7 mouse cellular contexts compared by ENCODE assay signal in genomic region chr11:75402271-75402690, GRCm38 (mm10). TPM values are rescaled to one million over a fixed set of nuclear protein-coding genes. Genes with fewer than 3 reads are reported as not detected.
DNase-seq lines count a peak whose midpoint lies in the region; ATAC-seq and TF ChIP-seq lines count a peak whose summit lies in the region.

No protein-coding gene starts in this region.

- no peak for ATAC-seq in heart, embryonic 11.5 days (replicated peaks; ENCODE audit: insufficient number of reproducible peaks, low FRiP score, low TSS enrichment)
- ATAC-seq in kidney, postnatal 0 days (replicated peaks; ENCODE audit: low FRiP score, low read depth): peak; percentile 82; the same call in 1 of the 2 replicates
- peak; percentile 67 for ATAC-seq in liver, embryonic 16.5 days (ENCODE audit: low read depth)

- DNase-seq in B cell, adult 2 months: peak; percentile 38 to 39
- DNase-seq in ES-CJ7 (ENCODE audit: low read depth, low spot score): peak; percentile 58
- DNase-seq in kidney, postnatal 0 days (ENCODE audit: low spot score): peak; percentile 85

- peaks cover 8% of the 10 kb centered on the region for H3K4me1 ChIP-seq in cortical plate, adult 2 months (ENCODE audit: control insufficient read depth, insufficient read depth, low read length)
- H3K4me1 ChIP-seq in heart, embryonic 11.5 days (ENCODE audit: control insufficient read depth, insufficient read depth, low read length): peaks cover 12% of the 10 kb centered on the region
- no peaks in the 10 kb centered on the region for H3K4me1 ChIP-seq in kidney, postnatal 0 days (replicated peaks; ENCODE audit: insufficient read depth, low read length)
- no peaks in the 10 kb centered on the region; the same call in 1 of the 2 replicates for H3K4me1 ChIP-seq in liver, embryonic 16.5 days (ENCODE audit: control insufficient read depth, low read depth, low read length)
- H3K4me1 ChIP-seq in olfactory bulb, adult 2 months (ENCODE audit: control insufficient read depth, insufficient read depth, low read length): peaks cover 15% of the 10 kb centered on the region

- no peaks in the 10 kb centered on the region for H3K9me3 ChIP-seq in heart, embryonic 11.5 days (replicated peaks; ENCODE audit: control insufficient read depth, low read length)
- no peaks in the 10 kb centered on the region for H3K9me3 ChIP-seq in kidney, postnatal 0 days (replicated peaks; ENCODE audit: low read length)
- H3K9me3 ChIP-seq in liver, embryonic 16.5 days (replicated peaks; ENCODE audit: control insufficient read depth, low read length): no peaks in the 10 kb centered on the region

- no peak overlapping the region for H3K4me3 ChIP-seq in cortical plate, adult 2 months (ENCODE audit: insufficient read depth, low read length)
- H3K4me3 ChIP-seq in heart, embryonic 11.5 days (ENCODE audit: low read depth, low read length): no peak overlapping the region
- H3K4me3 ChIP-seq in kidney, postnatal 0 days (replicated peaks; ENCODE audit: low read depth, low read length): no peak overlapping the region
- H3K4me3 ChIP-seq in liver, embryonic 16.5 days (ENCODE audit: low read depth, low read length): no peak overlapping the region
- no peak overlapping the region for H3K4me3 ChIP-seq in olfactory bulb, adult 2 months (ENCODE audit: insufficient read depth, low read depth, low read length)

- no peaks in the 10 kb centered on the region; the same call in 1 of the 2 replicates for H3K36me3 ChIP-seq in heart, embryonic 11.5 days (ENCODE audit: control insufficient read depth, insufficient read depth, low read length)
- no peaks in the 10 kb centered on the region for H3K36me3 ChIP-seq in kidney, postnatal 0 days (ENCODE audit: insufficient read depth, low read length)
- no peaks in the 10 kb centered on the region for H3K36me3 ChIP-seq in liver, embryonic 16.5 days (ENCODE audit: control insufficient read depth, insufficient read depth)

- peak overlapping the region; percentile 56; the same call in 1 of the 2 replicates for H3K9ac ChIP-seq in heart, embryonic 11.5 days (ENCODE audit: low read depth, low read length)
- H3K9ac ChIP-seq in kidney, postnatal 0 days (ENCODE audit: low read depth, low read length): no peak overlapping the region
- H3K9ac ChIP-seq in liver, embryonic 16.5 days (ENCODE audit: low read depth, low read length): no peak overlapping the region

- H3K27ac ChIP-seq in cortical plate, adult 2 months (ENCODE audit: insufficient read depth, low read length): no peak overlapping the region
- peak overlapping the region; percentile 62; the same call in 1 of the 2 replicates for H3K27ac ChIP-seq in heart, embryonic 11.5 days (ENCODE audit: low read depth, low read length)
- peak overlapping the region; percentile 44; the same call in 1 of the 2 replicates for H3K27ac ChIP-seq in kidney, postnatal 0 days
- H3K27ac ChIP-seq in liver, embryonic 16.5 days (ENCODE audit: low read length): no peak overlapping the region
- peak overlapping the region; percentile 69 for H3K27ac ChIP-seq in olfactory bulb, adult 2 months (ENCODE audit: insufficient read depth, low read depth, low read length)

- H3K4me2 ChIP-seq in heart, embryonic 11.5 days: no peak overlapping the region
- H3K4me2 ChIP-seq in kidney, postnatal 0 days (ENCODE audit: low read length): no peak overlapping the region
- H3K4me2 ChIP-seq in liver, embryonic 16.5 days (ENCODE audit: low read depth, low read length): no peak overlapping the region

- H3K27me3 ChIP-seq in heart, embryonic 11.5 days (ENCODE audit: control insufficient read depth, insufficient read depth, low read length): no peaks in the 10 kb centered on the region
- no peaks in the 10 kb centered on the region for H3K27me3 ChIP-seq in kidney, postnatal 0 days (ENCODE audit: insufficient read depth, low read length)
- no peaks in the 10 kb centered on the region for H3K27me3 ChIP-seq in liver, embryonic 16.5 days (ENCODE audit: control insufficient read depth, insufficient read depth, low read depth, low read length)

- 44% methylated on average over 5 of the region's 5 CpGs for WGBS in heart, embryonic 11.5 days (ENCODE audit: insufficient replicate concordance)
- 61% methylated on average over 5 of the region's 5 CpGs for WGBS in kidney, postnatal 0 days
- whole genome bisulfite sequencing in liver, embryonic 16.5 days (ENCODE audit: insufficient replicate concordance): 56% methylated on average over 5 of the region's 5 CpGs
- WGBS in olfactory bulb, adult 2 months: 38% methylated on average over 5 of the region's 5 CpGs

- peak; percentile 77 for TF ChIP-seq CTCF in cortical plate, adult 2 months (IDR thresholded peaks at IDR 0.05; ENCODE audit: extremely low read depth, insufficient read depth, low read length)
- peak; percentile 81 for TF ChIP-seq CTCF in kidney, postnatal 0 days (IDR thresholded peaks at IDR 0.05; ENCODE audit: low read depth)
- TF ChIP-seq CTCF in olfactory bulb, adult 2 months (IDR thresholded peaks at IDR 0.05; ENCODE audit: insufficient read depth, low read depth, low read length): no peak

- no peak for TF ChIP-seq POLR2A in cortical plate, adult 2 months (IDR thresholded peaks at IDR 0.05; ENCODE audit: extremely low read depth, insufficient read depth, low read length)
- no peak for TF ChIP-seq POLR2A in olfactory bulb, adult 2 months (IDR thresholded peaks at IDR 0.05; ENCODE audit: insufficient read depth, low read depth, low read length)

RNA-seq across cellular contexts. Expression of gene Serpinf1, which starts 20.2 kb away (rescaled TPM):
- 13.7 and 15.9 TPM in 2 replicates for polyA plus RNA-seq in cortical plate, adult 2 months (2012; rRNA removed)
- polyA plus RNA-seq in heart, embryonic 11.5 days (2014; fragmentation: Nextera tagmentation; extraction: Ambion mirVana): 50.9 and 55.1 TPM in 2 replicates
- polyA plus RNA-seq in kidney, postnatal 0 days (2015; fragmentation: Nextera tagmentation; extraction: Ambion mirVana): 90.9 and 98.4 TPM in 2 replicates
- polyA plus RNA-seq in liver, embryonic 16.5 days (2015; fragmentation: Nextera tagmentation; extraction: Ambion mirVana): 363 and 402 TPM in 2 replicates
- polyA plus RNA-seq in olfactory bulb, adult 2 months (2012; ENCODE audit: insufficient read depth, insufficient read length, low replicate concordance, missing spikeins): not detected in 2 replicates

RNA-seq across cellular contexts. Expression of gene Serpinf2, which starts 37.1 kb away (rescaled TPM):
- polyA plus RNA-seq in cortical plate, adult 2 months (2012; rRNA removed): 0.15 and 0.26 TPM in 2 replicates
- polyA plus RNA-seq in heart, embryonic 11.5 days (2014; fragmentation: Nextera tagmentation; extraction: Ambion mirVana): 2.4 and 5.4 TPM in 2 replicates
- 45.2 and 57.0 TPM in 2 replicates for polyA plus RNA-seq in kidney, postnatal 0 days (2015; fragmentation: Nextera tagmentation; extraction: Ambion mirVana)
- 753 and 817 TPM in 2 replicates for polyA plus RNA-seq in liver, embryonic 16.5 days (2015; fragmentation: Nextera tagmentation; extraction: Ambion mirVana)
- not detected in 2 replicates for polyA plus RNA-seq in olfactory bulb, adult 2 months (2012; ENCODE audit: insufficient read depth, insufficient read length, low replicate concordance, missing spikeins)

RNA-seq across cellular contexts. Expression of gene Wdr81, which starts 52.2 kb away (rescaled TPM):
- 12.8 and 14.1 TPM in 2 replicates for polyA plus RNA-seq in cortical plate, adult 2 months (2012; rRNA removed)
- 3.6 and 4.0 TPM in 2 replicates for polyA plus RNA-seq in heart, embryonic 11.5 days (2014; fragmentation: Nextera tagmentation; extraction: Ambion mirVana)
- polyA plus RNA-seq in kidney, postnatal 0 days (2015; fragmentation: Nextera tagmentation; extraction: Ambion mirVana): 4.9 and 5.3 TPM in 2 replicates
- 22.6 and 24.9 TPM in 2 replicates for polyA plus RNA-seq in liver, embryonic 16.5 days (2015; fragmentation: Nextera tagmentation; extraction: Ambion mirVana)
- polyA plus RNA-seq in olfactory bulb, adult 2 months (2012; ENCODE audit: insufficient read depth, insufficient read length, low replicate concordance, missing spikeins): not detected in 2 replicates

RNA-seq across cellular contexts. Expression of gene Smyd4, which starts 54.0 kb away (rescaled TPM):
- 9.5 and 10.0 TPM in 2 replicates for polyA plus RNA-seq in cortical plate, adult 2 months (2012; rRNA removed)
- polyA plus RNA-seq in heart, embryonic 11.5 days (2014; fragmentation: Nextera tagmentation; extraction: Ambion mirVana): 12.3 and 14.7 TPM in 2 replicates
- polyA plus RNA-seq in kidney, postnatal 0 days (2015; fragmentation: Nextera tagmentation; extraction: Ambion mirVana): 9.0 and 9.8 TPM in 2 replicates
- 4.0 and 4.6 TPM in 2 replicates for polyA plus RNA-seq in liver, embryonic 16.5 days (2015; fragmentation: Nextera tagmentation; extraction: Ambion mirVana)
- polyA plus RNA-seq in olfactory bulb, adult 2 months (2012; ENCODE audit: insufficient read depth, insufficient read length, low replicate concordance, missing spikeins): not detected in 2 replicates

RNA-seq across cellular contexts. Expression of gene Rpa1, which starts 54.2 kb away (rescaled TPM):
- polyA plus RNA-seq in cortical plate, adult 2 months (2012; rRNA removed): 31.6 and 36.1 TPM in 2 replicates
- polyA plus RNA-seq in heart, embryonic 11.5 days (2014; fragmentation: Nextera tagmentation; extraction: Ambion mirVana): 96.3 and 103 TPM in 2 replicates
- polyA plus RNA-seq in kidney, postnatal 0 days (2015; fragmentation: Nextera tagmentation; extraction: Ambion mirVana): 70.7 and 85.2 TPM in 2 replicates
- polyA plus RNA-seq in liver, embryonic 16.5 days (2015; fragmentation: Nextera tagmentation; extraction: Ambion mirVana): 78.6 and 82.2 TPM in 2 replicates
- not detected in 2 replicates for polyA plus RNA-seq in olfactory bulb, adult 2 months (2012; ENCODE audit: insufficient read depth, insufficient read length, low replicate concordance, missing spikeins)

Comparison
In these comparisons a context has a peak if more than half of its experiments do, and no peak if none do; other contexts are left out.
1. H3K27ac ChIP-seq: peak in heart, embryonic 11.5 days (single experiment), kidney, postnatal 0 days (single experiment) and olfactory bulb, adult 2 months (single experiment); none in cortical plate, adult 2 months (single experiment) and liver, embryonic 16.5 days (single experiment).
2. RNA of gene Serpinf1, which starts 20.2 kb away (polyA plus RNA-seq): 363 to 402 TPM in liver, embryonic 16.5 days, 90.9 to 98.4 TPM in kidney, postnatal 0 days, 50.9 to 55.1 TPM in heart, embryonic 11.5 days and 13.7 to 15.9 TPM in cortical plate, adult 2 months; not detected in olfactory bulb, adult 2 months; every median in the first group is over 10 times any median in the second.
3. RNA of gene Serpinf2, which starts 37.1 kb away (polyA plus RNA-seq): 753 to 817 TPM in liver, embryonic 16.5 days; 45.2 to 57.0 TPM in kidney, postnatal 0 days, 2.4 to 5.4 TPM in heart, embryonic 11.5 days, 0.15 to 0.26 TPM in cortical plate, adult 2 months and not detected in olfactory bulb, adult 2 months; every median in the first group is over 10 times any median in the second.
4. Peak in every context shown above with its lines, with median percentiles within 50 percentile points of each other: DNase-seq.